Mouse (Mus musculus): ENCODE measurements at regions not wholly inside any gene's neighbourhood (a gene's known extent, or its start where the extent isn't known, plus 50 kb on each side); places are given as distances from the start of the nearest gene placed in this dataset.

DNA sequence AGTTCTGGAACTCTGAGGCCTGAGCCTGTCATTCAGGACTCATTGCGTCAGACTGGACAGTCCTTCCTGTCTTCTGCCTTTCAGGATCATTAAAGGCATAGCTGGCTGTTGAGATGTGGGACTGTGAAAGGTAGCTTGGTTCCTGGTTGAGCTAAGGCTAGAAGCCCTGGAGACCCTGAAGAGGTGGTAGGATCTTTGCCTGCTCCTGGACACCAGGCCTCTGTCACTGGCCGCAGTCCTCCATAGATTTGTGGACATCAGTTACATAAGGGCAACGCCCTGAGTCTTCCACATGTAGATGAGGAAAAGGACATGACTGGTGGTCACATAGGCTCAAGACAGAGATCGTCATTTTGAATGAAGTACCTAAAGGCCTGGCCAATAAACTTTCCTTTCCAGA is 127.9 kb downstream of the Opa1 start:
- Histone ChIP-seq H3K4me2 (ENCODE audit: low read depth) (no peak overlapping the region), H3ac (ENCODE audit: control insufficient read depth, insufficient read length) (no peak overlapping the region), H3K79me2 (ENCODE audit: control insufficient read depth, insufficient read depth) (no peaks in the 10 kb centered on the region), H3K4me3 (no peak overlapping the region), H3K36me3 (ENCODE audit: control insufficient read depth, insufficient read depth) (no peaks in the 10 kb centered on the region), H3K27me3 (ENCODE audit: control insufficient read depth, insufficient read depth, insufficient read length) (no peaks in the 10 kb centered on the region)
- TF ChIP-seq SRF (IDR thresholded peaks at IDR 0.05; ENCODE audit: control insufficient read depth, insufficient read length, low read depth) (no peak), CEBPB (IDR thresholded peaks at IDR 0.05; ENCODE audit: insufficient read depth, poor library complexity, severe bottlenecking) (no peak), MYOD1 (IDR thresholded peaks at IDR 0.05; ENCODE audit: control insufficient read depth in 1 of 3, insufficient read length in 2 of 3, low read depth in 2 of 3) (no peak), REST (IDR thresholded peaks at IDR 0.05; ENCODE audit: insufficient read depth, insufficient read length) (no peak), TCF12 (IDR thresholded peaks at IDR 0.05; ENCODE audit: insufficient read depth, poor library complexity, severe bottlenecking) (no peak), POLR2AphosphoS2 (IDR thresholded peaks at IDR 0.05; ENCODE audit: insufficient read length, low read depth) (no peak), MYOG (IDR thresholded peaks at IDR 0.05; ENCODE audit: control insufficient read depth in 1 of 3, insufficient read depth in 1 of 3, insufficient read length in 2 of 3, low read depth in 2 of 3) (no peak), E2F4 (IDR thresholded peaks at IDR 0.05; ENCODE audit: insufficient read depth) (no peak), MAX (IDR thresholded peaks at IDR 0.05; ENCODE audit: low read depth) (no peak), POLR2A (IDR thresholded peaks at IDR 0.05; ENCODE audit: insufficient read length, low read depth) (no peak), TCF3 (IDR thresholded peaks at IDR 0.05; ENCODE audit: insufficient read length, low read depth) (no peak), USF1 (IDR thresholded peaks at IDR 0.05; ENCODE audit: low read depth) (no peak)

DNA sequence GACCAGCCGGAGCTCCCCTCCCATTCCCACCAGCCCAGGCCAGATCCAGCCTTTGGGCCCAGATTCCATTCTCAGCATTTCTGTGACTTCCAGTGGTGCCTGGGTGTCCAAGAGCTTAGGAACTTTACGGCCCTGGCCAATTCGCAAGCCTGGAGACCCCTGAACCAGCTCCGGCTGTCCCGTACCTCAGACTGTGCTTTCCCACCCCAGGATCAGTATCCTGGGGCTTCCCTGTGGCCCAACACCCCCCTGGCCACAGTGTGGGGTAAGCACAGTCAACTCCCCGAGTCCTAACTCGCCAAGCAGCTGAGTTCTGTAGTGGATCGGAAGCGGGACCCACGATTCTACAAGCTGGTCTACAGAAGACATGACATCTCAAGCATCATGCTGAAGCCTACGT is 128.5 kb downstream of the Opa1 start:
- Histone ChIP-seq H3ac (ENCODE audit: control insufficient read depth, insufficient read length) (no peak overlapping the region), H3K79me2 (ENCODE audit: control insufficient read depth, insufficient read depth) (no peaks in the 10 kb centered on the region), H3K36me3 (ENCODE audit: control insufficient read depth, insufficient read depth) (no peaks in the 10 kb centered on the region), H3K27me3 (ENCODE audit: control insufficient read depth, insufficient read depth, insufficient read length) (no peaks in the 10 kb centered on the region), H3K4me2 (ENCODE audit: low read depth) (no peak overlapping the region), H3K4me3 (no peak overlapping the region)
- no peak for TF ChIP-seq CEBPB (IDR thresholded peaks at IDR 0.05; ENCODE audit: insufficient read depth, poor library complexity, severe bottlenecking)
- TF ChIP-seq POLR2AphosphoS2 (IDR thresholded peaks at IDR 0.05; ENCODE audit: insufficient read length, low read depth), result no peak
- TF ChIP-seq TCF3 (IDR thresholded peaks at IDR 0.05; ENCODE audit: insufficient read length, low read depth), result no peak
- no peak for TF ChIP-seq E2F4 (IDR thresholded peaks at IDR 0.05; ENCODE audit: insufficient read depth)
- no peak for TF ChIP-seq MYOD1 (IDR thresholded peaks at IDR 0.05; ENCODE audit: control insufficient read depth in 1 of 3, insufficient read length in 2 of 3, low read depth in 2 of 3)
- TF ChIP-seq MYOG (IDR thresholded peaks at IDR 0.05; ENCODE audit: control insufficient read depth in 1 of 3, insufficient read depth in 1 of 3, insufficient read length in 2 of 3, low read depth in 2 of 3), result no peak
- TF ChIP-seq USF1 (IDR thresholded peaks at IDR 0.05; ENCODE audit: low read depth), result no peak
- TF ChIP-seq TCF12 (IDR thresholded peaks at IDR 0.05; ENCODE audit: insufficient read depth, poor library complexity, severe bottlenecking), result no peak

DNA sequence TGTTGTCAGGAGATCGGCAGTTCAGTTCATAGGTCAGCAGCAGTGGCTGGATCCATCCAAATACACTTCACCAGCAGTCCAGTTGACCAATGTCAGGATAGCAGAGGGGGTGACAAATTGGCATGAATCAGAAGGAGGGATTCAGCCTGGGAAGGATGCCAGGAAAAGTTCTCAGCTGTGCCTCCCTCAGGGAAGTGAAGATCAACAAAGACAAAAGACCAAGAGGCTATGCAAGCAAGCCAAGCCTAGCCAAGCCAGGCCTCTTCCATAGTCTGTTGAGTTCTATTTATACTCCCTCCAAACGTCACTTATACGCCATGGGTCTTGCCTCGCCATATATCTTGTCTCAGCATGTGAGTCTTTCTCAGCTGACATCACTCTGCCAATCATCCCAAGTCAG is 129.9 kb downstream of the Opa1 start:
- Histone ChIP-seq H3K36me3 (ENCODE audit: control insufficient read depth, insufficient read depth) (no peaks in the 10 kb centered on the region), H3K27me3 (ENCODE audit: control insufficient read depth, insufficient read depth, insufficient read length) (no peaks in the 10 kb centered on the region), H3K79me2 (ENCODE audit: control insufficient read depth, insufficient read depth) (no peaks in the 10 kb centered on the region), H3K4me3 (no peak overlapping the region), H3ac (ENCODE audit: control insufficient read depth, insufficient read length) (no peak overlapping the region), H3K4me2 (ENCODE audit: low read depth) (no peak overlapping the region)
- TF ChIP-seq MAX (IDR thresholded peaks at IDR 0.05; ENCODE audit: low read depth) (no peak), TCF12 (IDR thresholded peaks at IDR 0.05; ENCODE audit: insufficient read depth, poor library complexity, severe bottlenecking) (no peak), SRF (IDR thresholded peaks at IDR 0.05; ENCODE audit: control insufficient read depth, insufficient read length, low read depth) (no peak), MYOD1 (IDR thresholded peaks at IDR 0.05; ENCODE audit: control insufficient read depth in 1 of 3, insufficient read length in 2 of 3, low read depth in 2 of 3) (no peak), POLR2AphosphoS2 (IDR thresholded peaks at IDR 0.05; ENCODE audit: insufficient read length, low read depth) (no peak), POLR2A (IDR thresholded peaks at IDR 0.05; ENCODE audit: insufficient read length, low read depth) (no peak), USF1 (IDR thresholded peaks at IDR 0.05; ENCODE audit: low read depth) (no peak), E2F4 (IDR thresholded peaks at IDR 0.05; ENCODE audit: insufficient read depth) (no peak), TCF3 (IDR thresholded peaks at IDR 0.05; ENCODE audit: insufficient read length, low read depth) (no peak)

DNA sequence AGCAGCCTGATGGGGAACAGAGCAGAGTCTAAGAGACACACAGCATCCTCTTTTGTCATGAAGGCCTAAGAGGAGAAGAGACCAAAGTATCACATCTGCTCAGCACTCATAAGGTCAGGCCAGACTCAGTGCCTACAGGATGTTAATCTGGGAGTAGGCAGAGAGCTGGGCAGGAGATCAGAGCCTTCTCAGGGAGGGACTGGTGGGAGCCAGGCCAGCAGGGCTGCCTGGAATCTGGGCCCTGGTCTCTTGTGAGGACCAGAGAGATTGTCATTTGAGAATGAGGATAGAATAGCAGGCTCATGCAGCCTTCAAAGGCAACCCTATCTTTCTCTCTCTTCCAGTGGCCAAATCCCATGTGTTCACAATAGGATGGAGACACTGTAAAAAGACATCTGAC is 132.3 kb downstream of the Opa1 start:
- Histone ChIP-seq H3K36me3 (ENCODE audit: control insufficient read depth, insufficient read depth) (no peaks in the 10 kb centered on the region), H3K4me3 (no peak overlapping the region), H3K79me2 (ENCODE audit: control insufficient read depth, insufficient read depth) (no peaks in the 10 kb centered on the region), H3K27me3 (ENCODE audit: control insufficient read depth, insufficient read depth, insufficient read length) (no peaks in the 10 kb centered on the region), H3ac (ENCODE audit: control insufficient read depth, insufficient read length) (no peak overlapping the region), H3K4me2 (ENCODE audit: low read depth) (no peak overlapping the region)
- TF ChIP-seq REST (IDR thresholded peaks at IDR 0.05; ENCODE audit: insufficient read depth, insufficient read length) (no peak), E2F4 (IDR thresholded peaks at IDR 0.05; ENCODE audit: insufficient read depth) (no peak), MYOD1 (IDR thresholded peaks at IDR 0.05; ENCODE audit: control insufficient read depth in 1 of 3, insufficient read length in 2 of 3, low read depth in 2 of 3) (no peak), MYOG (IDR thresholded peaks at IDR 0.05; ENCODE audit: control insufficient read depth in 1 of 3, insufficient read depth in 1 of 3, insufficient read length in 2 of 3, low read depth in 2 of 3) (no peak), USF1 (IDR thresholded peaks at IDR 0.05; ENCODE audit: low read depth) (no peak), CEBPB (IDR thresholded peaks at IDR 0.05; ENCODE audit: insufficient read depth, poor library complexity, severe bottlenecking) (no peak), POLR2AphosphoS2 (IDR thresholded peaks at IDR 0.05; ENCODE audit: insufficient read length, low read depth) (no peak), MAX (IDR thresholded peaks at IDR 0.05; ENCODE audit: low read depth) (no peak), TCF3 (IDR thresholded peaks at IDR 0.05; ENCODE audit: insufficient read length, low read depth) (no peak), TCF12 (IDR thresholded peaks at IDR 0.05; ENCODE audit: insufficient read depth, poor library complexity, severe bottlenecking) (no peak), POLR2A (IDR thresholded peaks at IDR 0.05; ENCODE audit: insufficient read length, low read depth) (no peak), SRF (IDR thresholded peaks at IDR 0.05; ENCODE audit: control insufficient read depth, insufficient read length, low read depth) (no peak)
